Mouse (Mus musculus) spleen, adult 2 months (tissue): ENCODE data around the gene Ppp6r1. TPM values are rescaled to one million over a fixed set of nuclear protein-coding genes. Genes with fewer than 3 reads are reported as not detected.
A peak's percentile ranks its signal among the peaks of the same experiment; 100 is the strongest.

Source experiments
- DNase-seq, 2 experiments: peaks; one replicate each; pipeline versions ENCODE4 v3.0.0 to v3.0.0-alpha.2; 2012 to 2021; ENCODE audit warnings: low spot score in 2 of 2, low read depth in 1 of 2
- H3K27ac ChIP-seq: fragments of 200-500 bp; 2 replicates; pipeline ENCODE4 v1.5.1; 2012; ENCODE audit warnings: low read length, inconsistent platforms; ENCODE audit not compliant: insufficient read depth
- H3K27me3 ChIP-seq: fragments of 200-500 bp; 2 replicates; pipeline ENCODE4 v1.6.1; 2012; ENCODE audit warnings: mild to moderate bottlenecking, moderate library complexity, low read length, inconsistent platforms; ENCODE audit not compliant: control insufficient read depth, insufficient read depth
- H3K36me3 ChIP-seq: fragments of 200-500 bp; 2 replicates; pipeline ENCODE4 v1.6.1; 2012; ENCODE audit warnings: mild to moderate bottlenecking, low read length, inconsistent platforms; ENCODE audit not compliant: control insufficient read depth, insufficient read depth
- H3K4me1 ChIP-seq: fragments of 200-500 bp; 2 replicates; pipeline ENCODE4 v1.6.1; 2011; ENCODE audit warnings: inconsistent platforms; ENCODE audit not compliant: control insufficient read depth, insufficient read depth, insufficient read length
- H3K4me3 ChIP-seq: fragments of 200-500 bp; 2 replicates; pipeline ENCODE4 v1.5.1; 2011; ENCODE audit warnings: mild to moderate bottlenecking, inconsistent platforms; ENCODE audit not compliant: insufficient read depth, insufficient read length; ENCODE audit errors: extremely low read depth
- CTCF ChIP-seq: fragments of 200-500 bp; IDR thresholded peaks from 2 replicates; pipeline ENCODE4 v1.5.1; 2011; ENCODE audit warnings: mild to moderate bottlenecking, inconsistent platforms; ENCODE audit not compliant: insufficient read depth, insufficient read length, insufficient replicate concordance; ENCODE audit errors: extremely low read depth
- POLR2A ChIP-seq: fragments of 200-500 bp; IDR thresholded peaks from 2 replicates; pipeline ENCODE4 v1.6.1; 2011; ENCODE audit warnings: low read depth, low read length, inconsistent platforms
- WGBS: fragments of 180-500 bp; shearing (Covaris S2); methylation state at CpG from one replicate; pipeline ENCODE4 v1.1.7; 2018; 5-methylcytosine and 5-hydroxymethylcytosine counted together
- polyA plus RNA-seq: library from polyadenylated mRNA; depleted of rRNA; stranded (reverse); fragments of >200 nt; gene quantifications from 2 replicates; pipeline ENCODE4 v1.2.3, GENCODE M21; 2012

The Ppp6r1 gene
- polyA plus RNA-seq, 1 experiment = 136 TPM

- peak overlapping the region; percentile 79 for H3K4me3 ChIP-seq
- no peak for TF ChIP-seq CTCF
- TF ChIP-seq POLR2A = no peak
These were observed 501 bp downstream of the Ppp6r1 start for GRCm38 (mm10) chr7:4658128-4658907.

DNA sequence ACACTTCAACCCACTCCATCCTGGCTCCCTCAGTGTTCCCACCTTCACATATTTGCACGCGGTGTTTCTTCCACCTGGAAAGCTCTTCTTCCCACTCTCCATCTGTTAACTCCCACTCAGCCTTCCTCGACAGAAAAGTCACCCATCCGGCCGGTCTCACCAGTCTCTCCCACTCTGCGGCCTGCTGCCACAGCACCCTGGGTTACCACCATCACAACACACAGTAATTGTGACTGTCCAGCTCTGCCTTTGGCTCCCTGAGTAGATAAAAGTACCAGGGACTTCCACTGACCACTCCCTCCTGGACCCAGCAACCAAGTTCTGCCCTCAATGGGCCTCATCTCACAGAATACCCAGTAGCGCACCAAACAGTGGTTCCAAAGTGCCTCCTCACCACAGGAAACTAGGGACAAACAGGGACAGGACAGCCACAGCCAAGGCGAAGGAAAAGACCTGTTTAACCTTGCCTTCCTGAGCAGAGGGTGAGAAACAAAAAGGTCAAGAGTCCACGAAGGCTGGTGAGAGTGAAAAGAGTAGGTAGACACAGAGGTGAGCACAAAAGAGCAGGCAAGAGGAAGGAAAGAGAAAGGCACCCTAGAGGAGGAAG, 1.2 kb downstream of the Ppp6r1 start:
- peaks cover 32% of the 10 kb centered on the region; the same call in 1 of the 2 replicates for H3K4me1 ChIP-seq
- WGBS = 4% methylated on average over 9 of the region's 9 CpGs
- H3K27ac ChIP-seq = peak overlapping the region; percentile 95
- DNase-seq = no peak
- H3K4me3 ChIP-seq = peak overlapping the region; percentile 79
- H3K36me3 ChIP-seq = no peaks in the 10 kb centered on the region
- no peaks in the 10 kb centered on the region for H3K27me3 ChIP-seq
- no peak for TF ChIP-seq POLR2A
- no peak for TF ChIP-seq CTCF

More at GRCm38 (mm10) chr7:4658128-4658907, 501 bp downstream of the Ppp6r1 start:
- no peak for DNase-seq
- under 1% methylated on average over 75 of the region's 78 CpGs for WGBS
- Histone ChIP-seq H3K27ac (peak overlapping the region; percentile 95), H3K27me3 (no peaks in the 10 kb centered on the region), H3K36me3 (peaks cover under 1% of the 10 kb centered on the region; the same call in 1 of the 2 replicates), H3K4me1 (peaks cover 29% of the 10 kb centered on the region; the same call in 1 of the 2 replicates)

DNA sequence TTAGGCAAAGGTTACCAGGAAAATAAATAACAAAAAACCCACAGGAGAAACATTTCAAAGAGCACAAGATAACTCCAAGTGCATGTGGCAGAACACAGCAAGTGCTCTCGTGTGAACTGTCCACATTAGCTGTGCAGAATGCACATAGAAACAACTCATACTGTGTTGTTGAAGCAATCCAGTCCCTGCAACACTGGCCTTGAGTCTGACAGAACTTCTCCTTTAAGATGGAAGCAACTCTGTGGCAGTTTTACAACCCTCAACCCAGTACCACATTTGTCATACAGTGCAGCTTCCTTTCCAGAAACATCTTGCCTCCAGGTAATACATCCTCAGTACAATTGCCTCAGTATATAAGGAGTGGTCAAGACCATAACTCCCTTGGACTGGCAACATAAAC, 2.0 kb downstream of the Ppp6r1 start:
- H3K27ac ChIP-seq = no peak overlapping the region
- H3K4me3 ChIP-seq = peak overlapping the region; percentile 79; the same call in 1 of the 2 replicates
- H3K36me3 ChIP-seq = no peaks in the 10 kb centered on the region
- H3K4me1 ChIP-seq = peaks cover 36% of the 10 kb centered on the region
- no peak for DNase-seq
- H3K27me3 ChIP-seq = no peaks in the 10 kb centered on the region
- no peak for TF ChIP-seq POLR2A
- TF ChIP-seq CTCF = no peak
- 0% methylated on average over 1 of the region's 1 CpGs for WGBS

- no peak for DNase-seq
- H3K4me1 ChIP-seq = peaks cover 44% of the 10 kb centered on the region
- no peaks in the 10 kb centered on the region for H3K36me3 ChIP-seq
- peak overlapping the region; percentile 11 for H3K27ac ChIP-seq
- no peaks in the 10 kb centered on the region for H3K27me3 ChIP-seq
- no peak overlapping the region for H3K4me3 ChIP-seq
- WGBS = 14% methylated on average over 1 of the region's 1 CpGs
- TF ChIP-seq POLR2A (no peak), CTCF (no peak)
These were observed 2.9 kb downstream of the Ppp6r1 start for GRCm38 (mm10) chr7:4655916-4656315.

DNA sequence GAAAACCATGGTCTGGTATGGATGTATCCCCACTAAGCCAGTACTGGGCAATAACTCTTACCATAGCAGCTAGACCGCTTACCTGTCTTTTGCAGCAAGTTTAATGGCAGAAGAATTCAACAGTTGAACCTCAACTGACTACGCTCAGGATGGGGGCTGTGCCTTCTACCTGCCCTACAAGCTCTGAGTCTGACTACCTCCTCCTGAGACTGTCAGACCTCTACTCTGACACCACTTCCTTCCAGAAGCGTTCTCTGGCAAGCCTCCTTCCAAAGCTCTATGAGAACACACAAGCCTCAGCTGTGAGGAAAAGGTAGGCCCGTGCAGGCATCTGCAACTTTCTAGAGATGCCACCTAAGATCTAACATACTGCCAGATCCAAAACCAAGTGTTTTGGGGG, 3.4 kb downstream of the Ppp6r1 start:
- H3K27me3 ChIP-seq = no peaks in the 10 kb centered on the region
- DNase-seq = no peak
- 20% methylated on average over 4 of the region's 4 CpGs for WGBS
- peaks cover 44% of the 10 kb centered on the region for H3K4me1 ChIP-seq
- peak overlapping the region; percentile 1; the same call in 1 of the 2 replicates for H3K4me3 ChIP-seq
- peak overlapping the region; percentile 11 for H3K27ac ChIP-seq
- TF ChIP-seq CTCF = no peak
- TF ChIP-seq POLR2A = no peak
- H3K36me3 ChIP-seq = no peaks in the 10 kb centered on the region

DNA sequence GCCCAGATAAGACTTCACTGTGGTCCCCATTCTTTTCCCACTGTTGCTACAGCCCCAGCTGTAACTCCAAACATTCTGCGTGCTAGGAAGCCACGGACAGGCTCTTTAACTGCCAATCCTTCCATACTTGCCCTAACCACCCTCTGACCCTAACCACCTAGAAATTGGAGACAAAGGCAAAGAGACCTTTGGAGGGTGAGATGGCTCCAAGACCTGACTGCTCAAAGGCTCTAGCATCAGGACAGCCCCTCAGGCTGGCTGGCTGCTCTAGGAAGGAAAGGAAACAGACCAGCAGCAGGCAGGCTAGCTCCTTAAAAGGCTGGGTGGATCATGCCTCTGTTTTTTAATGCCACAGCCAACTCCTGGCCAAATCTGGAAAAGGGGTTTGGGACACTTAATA, 4.6 kb downstream of the Ppp6r1 start:
- Histone ChIP-seq H3K27me3 (no peaks in the 10 kb centered on the region), H3K36me3 (no peaks in the 10 kb centered on the region), H3K27ac (peak overlapping the region; percentile 97), H3K4me1 (peaks cover 44% of the 10 kb centered on the region), H3K4me3 (peak overlapping the region; percentile 26)
- DNase-seq = no peak
- 1% methylated on average over 2 of the region's 2 CpGs for WGBS
- TF ChIP-seq POLR2A (no peak), CTCF (no peak)

GRCm38 (mm10) chr7:4653780-4654179, 5.0 kb downstream of the Ppp6r1 start:
- Histone ChIP-seq H3K27ac (peak overlapping the region; percentile 97), H3K4me1 (peaks cover 44% of the 10 kb centered on the region), H3K4me3 (peak overlapping the region; percentile 38), H3K27me3 (no peaks in the 10 kb centered on the region), H3K36me3 (no peaks in the 10 kb centered on the region)
- WGBS = 2% methylated on average over 7 of the region's 7 CpGs
- no peak for TF ChIP-seq CTCF
- TF ChIP-seq POLR2A = peak; percentile 3; the same call in 1 of the 2 replicates
- peak; percentile 77 to 87 for DNase-seq
